Mouse (Mus musculus) bone marrow, adult 2 months (tissue): ENCODE data around the gene Scn1b. TPM values are rescaled to one million over a fixed set of nuclear protein-coding genes. Genes with fewer than 3 reads are reported as not detected.

Experiments
- H3K27ac ChIP-seq: fragments of 200-500 bp; 2 replicates; pipeline ENCODE4 v1.5.1; 2012; ENCODE audit warnings: low read depth, mild to moderate bottlenecking, control low read depth, inconsistent platforms, low read length; ENCODE audit not compliant: control insufficient read depth, poor library complexity, insufficient read depth
- H3K4me1 ChIP-seq: fragments of 200-500 bp; 2 replicates; pipeline ENCODE4 v1.6.1; 2011; ENCODE audit warnings: low read length; ENCODE audit not compliant: control insufficient read depth, insufficient read depth
- H3K4me3 ChIP-seq: fragments of 200-500 bp; replicated peaks from 2 replicates; pipeline ENCODE3; 2011; ENCODE audit warnings: mild to moderate bottlenecking, low read depth, low read length, control low read depth; ENCODE audit not compliant: control insufficient read depth
- CTCF ChIP-seq: fragments of 200-500 bp; IDR thresholded peaks from 2 replicates; pipeline ENCODE4 v1.5.1; 2011; ENCODE audit warnings: low read length, control low read depth; ENCODE audit not compliant: control insufficient read depth, insufficient read depth
- POLR2A ChIP-seq: fragments of 200-500 bp; IDR thresholded peaks from 2 replicates; pipeline ENCODE4 v1.6.1; 2011; ENCODE audit warnings: low read depth, mild to moderate bottlenecking, control low read depth, low read length, borderline replicate concordance; ENCODE audit not compliant: control insufficient read depth
- WGBS: fragments of 180-500 bp; shearing (Covaris S2); methylation state at CpG from one replicate; pipeline ENCODE4 v1.1.7; 2018; 5-methylcytosine and 5-hydroxymethylcytosine counted together
- polyA plus RNA-seq: library from polyadenylated mRNA; stranded (reverse); fragments of >200 nt; gene quantifications from 2 replicates; pipeline ENCODE4 v1.2.4, GENCODE M21; 2011; ENCODE audit warnings: low replicate concordance; ENCODE audit not compliant: missing spikeins, insufficient read depth, insufficient read length

Gene Scn1b
- polyA plus RNA-seq, 1 experiment: 6.2 TPM

DNA sequence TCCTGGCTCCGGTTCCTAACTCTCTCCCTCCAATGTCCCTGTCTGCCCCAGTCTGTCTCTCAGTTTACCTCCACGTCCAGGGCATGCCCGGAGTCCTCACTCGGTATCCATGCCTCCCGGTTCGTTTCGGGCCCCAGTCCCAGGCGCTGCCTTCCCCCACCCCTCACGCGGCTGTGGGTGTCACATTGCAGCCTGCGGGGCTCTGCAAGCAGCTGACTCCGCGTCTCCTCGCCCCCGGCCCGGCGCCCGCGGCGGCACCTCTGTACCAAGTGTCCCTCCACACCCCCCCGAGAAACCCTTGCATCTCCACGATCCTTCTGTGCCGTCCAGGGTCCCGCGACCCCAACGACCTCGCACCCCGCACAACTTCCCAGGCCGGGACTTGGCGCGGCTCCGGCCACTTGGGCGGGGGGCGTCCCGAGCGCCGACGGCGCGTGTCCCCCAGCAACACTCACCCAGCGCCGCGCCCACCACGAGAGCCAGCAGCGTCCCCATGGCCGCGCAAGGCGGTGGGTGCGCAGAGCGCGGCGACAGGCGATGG, 522 bp downstream of the Scn1b start:
- TF ChIP-seq POLR2A: no peak
- TF ChIP-seq CTCF: no peak
- no peaks in the 10 kb centered on the region for H3K4me1 ChIP-seq
- WGBS: 1% methylated on average over 53 of the region's 53 CpGs
- H3K4me3 ChIP-seq: no peak overlapping the region
- H3K27ac ChIP-seq: no peak overlapping the region

DNA sequence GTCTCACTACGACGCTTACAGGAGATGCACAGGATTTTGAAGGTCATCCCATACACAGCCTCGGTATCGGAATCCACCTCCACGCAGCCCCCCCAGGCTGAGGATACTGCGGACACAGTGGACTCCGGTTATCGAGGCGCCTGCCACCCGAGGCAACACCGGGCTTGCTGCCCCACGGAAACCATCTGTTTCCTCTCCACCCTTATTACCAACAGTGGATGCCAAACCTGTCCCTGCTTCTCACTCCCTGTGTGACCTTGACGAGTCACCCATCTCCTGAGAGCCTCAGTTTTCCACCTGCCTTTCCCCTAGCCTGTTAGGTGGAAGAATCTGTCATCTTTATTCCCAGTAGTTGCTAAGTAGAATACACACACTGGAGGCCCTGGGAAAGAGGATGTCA, 1.7 kb downstream of the Scn1b start:
- WGBS: 6% methylated on average over 13 of the region's 13 CpGs
- Histone ChIP-seq H3K4me1 (no peaks in the 10 kb centered on the region), H3K4me3 (no peak overlapping the region), H3K27ac (no peak overlapping the region)
- no peak for TF ChIP-seq POLR2A
- no peak for TF ChIP-seq CTCF

DNA sequence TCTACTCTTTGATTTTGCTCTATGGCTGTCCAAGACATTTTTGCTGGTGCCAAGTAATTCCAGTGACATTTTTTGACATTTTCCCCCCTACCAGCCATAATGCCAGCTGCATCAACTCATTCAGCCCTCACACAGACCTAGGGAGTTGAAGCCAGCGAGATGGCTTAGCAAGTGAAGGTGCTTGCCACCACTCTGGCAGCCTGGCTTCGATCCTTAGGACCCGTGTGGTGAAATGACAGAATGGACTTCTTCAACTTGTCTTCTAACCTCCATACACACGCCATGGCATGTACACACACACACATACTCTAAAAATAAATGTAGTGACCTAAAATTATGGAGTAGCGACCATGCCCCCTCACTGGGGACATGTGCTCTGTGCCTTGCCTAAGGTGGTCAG, 2.4 kb downstream of the Scn1b start:
- WGBS: 70% methylated on average over 5 of the region's 5 CpGs
- no peaks in the 10 kb centered on the region for H3K4me1 ChIP-seq
- H3K27ac ChIP-seq: no peak overlapping the region
- no peak for TF ChIP-seq CTCF
- no peak for TF ChIP-seq POLR2A
- H3K4me3 ChIP-seq: no peak overlapping the region

DNA sequence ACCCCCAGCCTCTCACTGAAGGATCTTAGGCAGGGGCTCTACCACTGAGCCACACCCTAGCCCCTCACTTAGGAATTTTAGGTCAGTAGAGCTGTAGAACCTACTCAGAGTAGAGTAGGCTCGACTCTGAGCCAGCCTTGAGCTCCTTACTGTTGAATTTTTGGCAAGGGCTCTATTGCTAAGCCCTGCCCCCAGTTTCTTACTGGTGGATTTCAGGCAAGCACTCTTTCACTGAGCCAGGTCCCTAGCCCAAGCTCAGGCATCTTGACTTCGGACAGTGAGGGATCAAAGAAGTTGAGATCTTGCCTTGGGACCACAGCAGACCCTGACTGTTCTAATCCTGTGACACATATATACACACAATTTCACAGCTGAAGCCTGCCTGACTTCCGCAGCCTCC, 3.1 kb downstream of the Scn1b start:
- Histone ChIP-seq H3K4me3 (no peak overlapping the region), H3K27ac (no peak overlapping the region), H3K4me1 (no peaks in the 10 kb centered on the region)
- WGBS: 78% methylated on average over 3 of the region's 3 CpGs
- TF ChIP-seq POLR2A: no peak
- TF ChIP-seq CTCF: no peak

DNA sequence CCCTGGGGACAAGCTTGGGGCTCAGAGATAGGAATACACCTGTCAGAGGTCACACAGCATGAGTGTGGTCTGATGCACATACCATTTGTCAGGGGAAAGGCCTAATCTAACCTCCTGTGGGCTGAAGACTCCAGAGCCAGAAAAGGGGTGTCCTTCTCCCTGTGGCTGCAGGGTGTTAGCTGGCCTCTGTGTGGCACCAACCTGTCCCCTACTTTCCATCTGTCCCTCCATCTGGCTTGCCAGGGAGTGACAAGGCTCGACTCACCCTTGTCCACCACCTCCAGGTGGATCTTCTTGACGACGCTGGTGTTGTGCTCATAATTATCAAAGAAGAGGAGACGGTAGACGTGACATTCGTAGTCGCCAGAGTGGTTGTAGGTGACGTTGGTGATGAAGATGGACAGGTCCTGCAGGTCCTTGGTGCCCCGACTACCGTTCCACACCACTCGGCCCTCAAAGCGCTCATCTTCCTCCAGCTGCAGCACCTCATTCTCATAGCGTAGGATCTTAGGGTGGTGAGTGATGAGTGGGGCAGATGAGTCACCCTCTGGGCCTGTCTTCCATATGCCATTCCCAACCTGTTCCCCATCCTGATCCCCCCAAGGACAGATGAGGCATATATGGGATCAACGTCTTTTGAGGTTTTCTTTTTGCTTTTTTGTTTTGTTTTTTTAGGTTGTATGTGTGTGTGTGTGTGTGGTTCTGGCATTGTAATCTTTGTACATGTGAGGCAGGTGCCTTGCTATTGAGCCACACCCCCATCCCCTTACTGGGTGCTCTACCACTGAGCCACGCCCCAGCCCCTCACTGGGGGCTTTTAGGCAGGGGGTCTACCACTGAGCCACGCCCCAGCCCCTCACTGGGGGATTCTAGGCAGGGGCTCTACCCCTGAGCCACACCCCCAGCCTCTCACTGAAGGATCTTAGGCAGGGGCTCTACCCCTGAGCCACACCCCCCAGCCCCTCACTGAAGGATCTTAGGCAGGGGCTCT, 3.9 kb downstream of the Scn1b start:
- no peak overlapping the region for H3K4me3 ChIP-seq
- TF ChIP-seq CTCF: no peak
- TF ChIP-seq POLR2A: no peak
- no peak overlapping the region for H3K27ac ChIP-seq
- no peaks in the 10 kb centered on the region for H3K4me1 ChIP-seq
- WGBS: 87% methylated on average over 16 of the region's 16 CpGs

DNA sequence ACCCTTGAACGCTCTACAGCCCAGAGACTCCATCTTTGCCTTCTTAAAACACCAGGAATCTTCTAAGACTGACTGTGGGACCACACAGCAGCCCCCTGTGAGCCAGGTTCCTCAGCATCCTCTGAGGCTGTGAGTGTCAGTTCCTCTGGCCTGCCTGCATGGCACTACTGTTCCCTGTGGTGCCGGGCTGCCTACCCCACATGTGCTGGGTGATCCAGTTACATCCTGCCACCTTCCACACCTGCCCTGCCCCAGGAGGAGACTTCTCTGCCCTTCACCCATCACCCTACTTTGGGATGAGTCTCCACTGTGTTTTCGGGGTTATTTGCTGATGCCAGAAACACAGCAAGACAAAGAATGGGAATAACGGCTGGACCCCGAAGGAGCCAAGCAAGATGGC, 7.2 kb downstream of the Scn1b start:
- H3K27ac ChIP-seq: no peak overlapping the region
- WGBS: 91% methylated on average over 5 of the region's 5 CpGs
- no peak overlapping the region for H3K4me3 ChIP-seq
- no peak for TF ChIP-seq POLR2A
- TF ChIP-seq CTCF: no peak
- no peaks in the 10 kb centered on the region for H3K4me1 ChIP-seq

DNA sequence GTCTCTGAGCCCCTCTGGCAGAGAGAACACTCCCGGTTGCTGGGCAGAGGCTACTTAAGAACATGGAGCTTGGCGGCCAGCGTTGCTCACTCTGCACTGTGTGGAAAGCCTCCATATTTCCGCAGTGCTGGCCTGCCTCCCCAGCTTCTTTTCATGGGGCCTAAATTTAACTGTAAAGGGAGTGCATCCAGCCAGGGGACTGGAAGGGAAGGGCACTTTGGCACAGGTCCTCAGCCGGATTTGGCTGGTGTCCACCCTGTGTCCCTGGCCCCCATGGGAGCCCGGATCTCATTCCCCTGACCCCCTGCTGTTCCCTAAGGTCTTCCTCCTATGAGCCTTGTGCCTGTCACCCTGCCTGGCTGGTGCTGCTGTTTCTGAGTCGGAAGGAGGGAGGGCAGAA, 8.3 kb downstream of the Scn1b start:
- no peak overlapping the region for H3K27ac ChIP-seq
- 85% methylated on average over 7 of the region's 7 CpGs for WGBS
- TF ChIP-seq POLR2A (no peak), CTCF (no peak)
- no peak overlapping the region for H3K4me3 ChIP-seq
- no peaks in the 10 kb centered on the region for H3K4me1 ChIP-seq

DNA sequence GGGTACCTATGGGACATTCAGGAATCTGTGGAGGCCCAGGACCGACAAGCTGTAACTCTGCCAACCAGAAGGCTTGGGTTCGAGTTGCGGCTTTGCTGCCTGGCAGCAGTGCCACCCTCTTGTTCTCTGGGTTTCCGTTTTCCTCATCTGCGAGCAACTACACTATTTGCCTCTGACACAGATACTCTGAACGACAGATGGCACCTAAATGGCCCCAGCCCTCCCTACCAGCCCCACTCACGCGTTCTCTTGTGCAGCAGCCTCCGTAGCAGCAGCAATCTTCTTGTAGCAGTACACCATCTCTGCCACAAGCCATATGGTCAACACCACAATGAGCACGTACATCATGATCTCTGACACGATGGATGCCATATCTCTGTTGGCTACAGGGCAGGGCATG, 9.3 kb downstream of the Scn1b start:
- Histone ChIP-seq H3K4me3 (no peak overlapping the region), H3K4me1 (no peaks in the 10 kb centered on the region), H3K27ac (no peak overlapping the region)
- WGBS: 74% methylated on average over 11 of the region's 11 CpGs
- TF ChIP-seq CTCF (no peak), POLR2A (no peak)

DNA sequence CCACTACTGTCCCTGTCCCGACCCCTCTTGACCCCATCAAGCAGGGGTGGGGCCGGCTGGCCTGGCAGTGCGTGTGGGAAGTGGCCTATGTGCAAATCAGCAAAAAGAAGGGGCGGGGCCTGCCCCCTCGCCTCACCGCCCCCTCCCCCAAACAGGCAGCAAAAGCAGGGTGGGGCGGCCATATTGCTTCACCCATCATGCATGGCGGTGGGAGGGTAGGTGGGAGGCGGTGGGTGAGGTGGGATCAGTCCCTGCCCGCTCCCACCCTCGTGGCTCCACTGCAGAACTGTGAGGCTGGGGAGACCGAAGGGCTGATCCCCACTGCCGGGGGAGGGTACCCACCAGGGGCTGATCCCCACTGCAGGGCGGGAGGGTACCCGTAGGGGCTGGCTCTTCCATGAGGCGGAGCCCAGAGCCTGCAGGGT, 10.1 kb downstream of the Scn1b start:
- Histone ChIP-seq H3K4me1 (no peaks in the 10 kb centered on the region), H3K27ac (no peak overlapping the region), H3K4me3 (no peak overlapping the region)
- TF ChIP-seq POLR2A: no peak
- TF ChIP-seq CTCF: no peak
- 85% methylated on average over 16 of the region's 16 CpGs for WGBS
